Mouse (Mus musculus) bone marrow, adult 2 months (tissue): Measurements from ENCODE around the gene Brd9. TPM values are rescaled to one million over a fixed set of nuclear protein-coding genes. Genes with fewer than 3 reads are reported as not detected.
A peak's percentile ranks its signal among the peaks of the same experiment; 100 is the strongest.

Source experiments
- H3K27ac ChIP-seq: fragments of 200-500 bp; 2 replicates; pipeline ENCODE4 v1.5.1; 2012; ENCODE audit warnings: low read depth, mild to moderate bottlenecking, control low read depth, inconsistent platforms, low read length; ENCODE audit not compliant: control insufficient read depth, poor library complexity, insufficient read depth
- H3K4me1 ChIP-seq: fragments of 200-500 bp; 2 replicates; pipeline ENCODE4 v1.6.1; 2011; ENCODE audit warnings: low read length; ENCODE audit not compliant: control insufficient read depth, insufficient read depth
- H3K4me3 ChIP-seq: fragments of 200-500 bp; replicated peaks from 2 replicates; pipeline ENCODE3; 2011; ENCODE audit warnings: mild to moderate bottlenecking, low read depth, low read length, control low read depth; ENCODE audit not compliant: control insufficient read depth
- CTCF ChIP-seq: fragments of 200-500 bp; IDR thresholded peaks from 2 replicates; pipeline ENCODE4 v1.5.1; 2011; ENCODE audit warnings: low read length, control low read depth; ENCODE audit not compliant: control insufficient read depth, insufficient read depth
- POLR2A ChIP-seq: fragments of 200-500 bp; IDR thresholded peaks from 2 replicates; pipeline ENCODE4 v1.6.1; 2011; ENCODE audit warnings: low read depth, mild to moderate bottlenecking, control low read depth, low read length, borderline replicate concordance; ENCODE audit not compliant: control insufficient read depth
- WGBS: fragments of 180-500 bp; shearing (Covaris S2); methylation state at CpG from one replicate; pipeline ENCODE4 v1.1.7; 2018; 5-methylcytosine and 5-hydroxymethylcytosine counted together
- polyA plus RNA-seq: library from polyadenylated mRNA; stranded (reverse); fragments of >200 nt; gene quantifications from 2 replicates; pipeline ENCODE4 v1.2.4, GENCODE M21; 2011; ENCODE audit warnings: low replicate concordance; ENCODE audit not compliant: missing spikeins, insufficient read depth, insufficient read length

Gene Brd9
- polyA plus RNA-seq, 1 experiment, result 70.8 TPM

- no peak overlapping the region for H3K27ac ChIP-seq
- no peaks in the 10 kb centered on the region for H3K4me1 ChIP-seq
- WGBS, result 28% methylated on average over 12 of the region's 12 CpGs
- TF ChIP-seq CTCF (peak; percentile 69), POLR2A (no peak)
- no peak overlapping the region for H3K4me3 ChIP-seq
Observed at GRCm38 (mm10) chr13:73970545-73971448, 33.2 kb downstream of the Brd9 start.

- TF ChIP-seq CTCF (no peak), POLR2A (no peak)
- H3K27ac ChIP-seq, result no peak overlapping the region
- 82% methylated on average over 3 of the region's 3 CpGs for WGBS
- H3K4me3 ChIP-seq, result no peak overlapping the region
- H3K4me1 ChIP-seq, result no peaks in the 10 kb centered on the region
Observed at GRCm38 (mm10) chr13:73974523-73974922, 36.9 kb downstream of the Brd9 start.

GRCm38 (mm10) chr13:73976935-73977334, 39.3 kb downstream of the Brd9 start:
- TF ChIP-seq POLR2A (no peak), CTCF (no peak)
- Histone ChIP-seq H3K4me3 (no peak overlapping the region), H3K4me1 (no peaks in the 10 kb centered on the region), H3K27ac (no peak overlapping the region)
- 65% methylated on average over 5 of the region's 5 CpGs for WGBS

- 66% methylated on average over 5 of the region's 5 CpGs for WGBS
- Histone ChIP-seq H3K4me3 (no peak overlapping the region), H3K4me1 (no peaks in the 10 kb centered on the region), H3K27ac (no peak overlapping the region)
- no peak for TF ChIP-seq POLR2A
- no peak for TF ChIP-seq CTCF
Observed at GRCm38 (mm10) chr13:73990325-73990724, 52.7 kb downstream of the Brd9 start.

- WGBS, result 59% methylated on average over 2 of the region's 2 CpGs
- Histone ChIP-seq H3K27ac (no peak overlapping the region), H3K4me1 (no peaks in the 10 kb centered on the region), H3K4me3 (no peak overlapping the region)
- TF ChIP-seq CTCF (no peak), POLR2A (no peak)
Observed at GRCm38 (mm10) chr13:73990761-73991160, 53.1 kb downstream of the Brd9 start.

GRCm38 (mm10) chr13:73991267-73991666, 53.7 kb downstream of the Brd9 start:
- TF ChIP-seq POLR2A (no peak), CTCF (no peak)
- peaks cover 2% of the 10 kb centered on the region; the same call in 1 of the 2 replicates for H3K4me1 ChIP-seq
- 72% methylated on average over 5 of the region's 5 CpGs for WGBS
- H3K27ac ChIP-seq, result no peak overlapping the region
- no peak overlapping the region for H3K4me3 ChIP-seq

- Histone ChIP-seq H3K4me1 (peaks cover 2% of the 10 kb centered on the region), H3K4me3 (no peak overlapping the region), H3K27ac (no peak overlapping the region)
- no peak for TF ChIP-seq POLR2A
- TF ChIP-seq CTCF, result no peak
- WGBS, result 44% methylated on average over 4 of the region's 4 CpGs
Observed at GRCm38 (mm10) chr13:73996456-73996855, 58.8 kb downstream of the Brd9 start.

- H3K27ac ChIP-seq, result no peak overlapping the region
- TF ChIP-seq POLR2A (no peak), CTCF (no peak)
- no peak overlapping the region for H3K4me3 ChIP-seq
- peaks cover 2% of the 10 kb centered on the region for H3K4me1 ChIP-seq
Observed at GRCm38 (mm10) chr13:74000519-74000918, 62.9 kb downstream of the Brd9 start.
